14 mouse cellular contexts compared by ENCODE assay signal in the genomic region with DNA sequence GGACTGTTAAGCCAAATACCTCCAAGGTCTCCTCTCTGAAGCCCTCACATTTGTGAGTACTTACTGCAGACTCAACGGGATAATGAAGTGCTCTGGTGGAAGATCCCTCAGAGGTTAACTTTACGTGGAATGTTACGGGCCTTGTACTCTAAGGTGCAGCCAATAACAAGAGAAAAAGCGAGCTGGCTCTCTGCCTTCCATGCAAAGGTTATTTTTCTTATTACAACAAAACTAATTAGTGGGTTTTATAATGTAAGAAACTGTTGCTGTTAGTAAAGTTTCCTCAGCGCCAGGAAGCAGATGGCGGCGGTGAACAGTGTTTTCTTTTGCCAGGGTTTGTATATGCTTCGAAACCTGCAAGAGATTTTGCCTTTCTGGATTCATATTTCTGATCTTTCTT.
A peak's percentile ranks its signal among the peaks of the same experiment; 100 is the strongest.
DNase-seq lines count a peak whose midpoint lies in the region; ATAC-seq and TF ChIP-seq lines count a peak whose summit lies in the region.
"Had no signal": no experiment of that assay in that cellular context is flagged by ENCODE, and none has a peak within 500 bp of the region (broad histone marks: within the 10 kb centered on the region; RNA-seq: fewer than 3 reads in every experiment).

No protein-coding gene starts in this region.

- no peak for TF ChIP-seq CTCF in intestine, postnatal 0 days (IDR thresholded peaks at IDR 0.05; ENCODE audit: low read depth)

- no peak overlapping the region for H3K4me2 ChIP-seq in forebrain, embryonic 13.5 days
- H3K4me2 ChIP-seq in forebrain, embryonic 16.5 days (ENCODE audit: low read length) = no peak overlapping the region
- H3K4me2 ChIP-seq in intestine, embryonic 14.5 days (ENCODE audit: low read length) = 0 out of 2 replicates have a peak overlapping the region, but pooled peaks have one; percentile 15
- no peak overlapping the region for H3K4me2 ChIP-seq in intestine, postnatal 0 days (replicated peaks; ENCODE audit: low read depth)
- no peak overlapping the region for H3K4me2 ChIP-seq in embryonic facial prominence, embryonic 13.5 days
- H3K4me2 ChIP-seq in limb, embryonic 15.5 days = no peak overlapping the region
- H3K4me2 ChIP-seq: liver, embryonic 15.5 days had no signal

- H3K9me3 ChIP-seq in forebrain, embryonic 13.5 days (replicated peaks) = no peaks in the 10 kb centered on the region
- no peaks in the 10 kb centered on the region for H3K9me3 ChIP-seq in forebrain, embryonic 16.5 days (ENCODE audit: control insufficient read depth, low read length)
- H3K9me3 ChIP-seq in intestine, embryonic 14.5 days (ENCODE audit: control insufficient read depth, low read length) = no peaks in the 10 kb centered on the region
- no peaks in the 10 kb centered on the region for H3K9me3 ChIP-seq in intestine, postnatal 0 days (ENCODE audit: control insufficient read depth)
- no peaks in the 10 kb centered on the region for H3K9me3 ChIP-seq in embryonic facial prominence, embryonic 13.5 days
- no peaks in the 10 kb centered on the region for H3K9me3 ChIP-seq in limb, embryonic 15.5 days
- H3K9me3 ChIP-seq: liver, embryonic 15.5 days had no signal

- peaks cover 7% of the 10 kb centered on the region; the same call in 1 of the 2 replicates for H3K36me3 ChIP-seq in forebrain, embryonic 13.5 days (ENCODE audit: poor library complexity, severe bottlenecking)
- no peaks in the 10 kb centered on the region for H3K36me3 ChIP-seq in forebrain, embryonic 16.5 days (ENCODE audit: control insufficient read depth, insufficient read depth)
- H3K36me3 ChIP-seq in intestine, embryonic 14.5 days (ENCODE audit: control insufficient read depth, insufficient read depth, low read length) = no peaks in the 10 kb centered on the region
- H3K36me3 ChIP-seq in intestine, postnatal 0 days (ENCODE audit: control insufficient read depth, insufficient read depth) = no peaks in the 10 kb centered on the region
- H3K36me3 ChIP-seq in embryonic facial prominence, embryonic 13.5 days = no peaks in the 10 kb centered on the region
- no peaks in the 10 kb centered on the region for H3K36me3 ChIP-seq in limb, embryonic 15.5 days
- H3K36me3 ChIP-seq: liver, embryonic 15.5 days had no signal

- WGBS in forebrain, embryonic 13.5 days = 83% methylated on average over 8 of the region's 8 CpGs
- 50% methylated on average over 8 of the region's 8 CpGs for WGBS in forebrain, embryonic 16.5 days
- WGBS in intestine, embryonic 14.5 days = 47% methylated on average over 8 of the region's 8 CpGs
- 60% methylated on average over 8 of the region's 8 CpGs for WGBS in intestine, postnatal 0 days
- 57% methylated on average over 8 of the region's 8 CpGs for WGBS in embryonic facial prominence, embryonic 13.5 days
- WGBS in limb, embryonic 15.5 days = 39% methylated on average over 8 of the region's 8 CpGs

- H3K4me1 ChIP-seq in forebrain, embryonic 13.5 days = peaks cover 39% of the 10 kb centered on the region
- peaks cover 14% of the 10 kb centered on the region for H3K4me1 ChIP-seq in forebrain, embryonic 16.5 days (replicated peaks; ENCODE audit: control insufficient read depth, insufficient read depth, low read length)
- 0 out of 2 replicates have a peak, but pooled peaks cover 20% of the 10 kb centered on the region for H3K4me1 ChIP-seq in intestine, embryonic 14.5 days (replicated peaks; ENCODE audit: control insufficient read depth, insufficient read depth, low read length)
- no peaks in the 10 kb centered on the region for H3K4me1 ChIP-seq in intestine, postnatal 0 days (replicated peaks; ENCODE audit: control insufficient read depth, insufficient read depth, low read length)
- peaks cover 50% of the 10 kb centered on the region for H3K4me1 ChIP-seq in embryonic facial prominence, embryonic 13.5 days
- peaks cover 29% of the 10 kb centered on the region for H3K4me1 ChIP-seq in limb, embryonic 15.5 days
- H3K4me1 ChIP-seq: liver, embryonic 15.5 days had no signal

- H3K27me3 ChIP-seq in forebrain, embryonic 13.5 days = no peaks in the 10 kb centered on the region
- H3K27me3 ChIP-seq in forebrain, embryonic 16.5 days (replicated peaks; ENCODE audit: control insufficient read depth, insufficient read depth, low read length) = no peaks in the 10 kb centered on the region
- no peaks in the 10 kb centered on the region for H3K27me3 ChIP-seq in intestine, embryonic 14.5 days (replicated peaks; ENCODE audit: control insufficient read depth, insufficient read depth, low read length)
- H3K27me3 ChIP-seq in intestine, postnatal 0 days (replicated peaks; ENCODE audit: control insufficient read depth, insufficient read depth, low read length) = no peaks in the 10 kb centered on the region
- H3K27me3 ChIP-seq in embryonic facial prominence, embryonic 13.5 days = no peaks in the 10 kb centered on the region
- H3K27me3 ChIP-seq in limb, embryonic 15.5 days = no peaks in the 10 kb centered on the region
- H3K27me3 ChIP-seq: liver, embryonic 15.5 days had no signal

- H3K27ac ChIP-seq in forebrain, embryonic 13.5 days = 0 out of 2 replicates have a peak overlapping the region, but pooled peaks have one; percentile 15
- no peak overlapping the region for H3K27ac ChIP-seq in forebrain, embryonic 16.5 days (ENCODE audit: low read length)
- peak overlapping the region; percentile 62 for H3K27ac ChIP-seq in intestine, embryonic 14.5 days (ENCODE audit: low read depth)
- H3K27ac ChIP-seq in intestine, postnatal 0 days (ENCODE audit: low read depth, low read length) = no peak overlapping the region
- H3K27ac ChIP-seq in embryonic facial prominence, embryonic 13.5 days = peak overlapping the region; percentile 66
- peak overlapping the region; percentile 72 for H3K27ac ChIP-seq in limb, embryonic 15.5 days
- H3K27ac ChIP-seq: liver, embryonic 15.5 days had no signal

- no peak overlapping the region for H3K9ac ChIP-seq in forebrain, embryonic 13.5 days
- no peak overlapping the region for H3K9ac ChIP-seq in forebrain, embryonic 16.5 days (replicated peaks; ENCODE audit: low read depth, low read length)
- H3K9ac ChIP-seq in intestine, embryonic 14.5 days (ENCODE audit: low read length) = no peak overlapping the region
- H3K9ac ChIP-seq in intestine, postnatal 0 days (ENCODE audit: low read depth, low read length) = no peak overlapping the region
- H3K9ac ChIP-seq in embryonic facial prominence, embryonic 13.5 days = no peak overlapping the region
- no peak overlapping the region for H3K9ac ChIP-seq in limb, embryonic 15.5 days
- H3K9ac ChIP-seq: liver, embryonic 15.5 days had no signal

- no peak for DNase-seq in intestine, embryonic 14.5 days (ENCODE audit: low spot score)
- DNase-seq in gastrocnemius, adult 8-10 months (ENCODE audit: low spot score in 2 of 2) = no peak
- DNase-seq in T-cell, adult 2 months (ENCODE audit: low spot score) = no peak
- DNase-seq: adrenal gland, adult 8-10 months; cerebellum, adult 11-12 months; cerebellum, postnatal 36 days; left cerebral cortex, postnatal 4 days; thymus, adult 18-20 months had no signal

- ATAC-seq in forebrain, embryonic 13.5 days = no peak
- ATAC-seq in forebrain, embryonic 16.5 days = no peak
- no peak for ATAC-seq in intestine, embryonic 14.5 days (replicated peaks; ENCODE audit: low FRiP score, low TSS enrichment, low read depth)
- ATAC-seq in intestine, postnatal 0 days = no peak
- no peak for ATAC-seq in embryonic facial prominence, embryonic 13.5 days (ENCODE audit: insufficient number of reproducible peaks, insufficient read depth, low FRiP score, low TSS enrichment, low read depth)
- no peak for ATAC-seq in limb, embryonic 15.5 days (ENCODE audit: insufficient number of reproducible peaks, low FRiP score, low TSS enrichment, low read depth)

- H3K4me3 ChIP-seq in forebrain, embryonic 13.5 days = no peak overlapping the region
- no peak overlapping the region for H3K4me3 ChIP-seq in forebrain, embryonic 16.5 days (replicated peaks; ENCODE audit: low read length)
- no peak overlapping the region for H3K4me3 ChIP-seq in intestine, embryonic 14.5 days (ENCODE audit: low read depth, low read length)
- H3K4me3 ChIP-seq in intestine, postnatal 0 days (ENCODE audit: low read depth, low read length) = no peak overlapping the region
- H3K4me3 ChIP-seq in embryonic facial prominence, embryonic 13.5 days = no peak overlapping the region
- no peak overlapping the region for H3K4me3 ChIP-seq in limb, embryonic 15.5 days
- H3K4me3 ChIP-seq: liver, embryonic 15.5 days had no signal

Comparison
In these comparisons a context has a peak if more than half of its experiments do, and no peak if none do; other contexts are left out.
1. H3K27ac ChIP-seq: peak in forebrain, embryonic 13.5 days (single experiment), intestine, embryonic 14.5 days (single experiment), embryonic facial prominence, embryonic 13.5 days (single experiment) and limb, embryonic 15.5 days (single experiment); none in forebrain, embryonic 16.5 days (single experiment) and intestine, postnatal 0 days (single experiment).